Mouse (Mus musculus): ENCODE results near the gene Rangap1.
"Not testable (repeated sequence)": the region's sequence is repeated elsewhere in the genome, so short reads cannot be mapped to it uniquely, and the experiment has no call there.

Gene Rangap1

DNA sequence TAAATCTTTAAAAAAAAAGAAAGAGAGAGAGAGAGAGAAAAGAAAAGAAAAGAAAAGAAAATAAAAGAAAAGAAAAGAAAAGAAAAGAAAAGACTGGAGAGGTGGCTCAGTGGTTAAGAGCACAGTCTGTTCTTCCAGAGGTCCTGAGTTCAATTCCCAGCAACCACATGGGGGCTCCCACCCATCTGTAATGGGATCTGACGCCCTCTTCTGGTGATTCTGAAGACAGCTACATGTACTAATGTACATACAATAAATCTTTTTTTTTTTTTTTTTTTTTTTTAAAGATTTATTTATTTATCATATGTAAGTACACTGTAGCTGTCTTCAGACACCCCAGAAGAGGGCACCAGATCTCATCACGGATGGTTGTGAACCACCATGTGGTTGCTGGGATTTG is 3.0 kb downstream of the Rangap1 start:
- not testable (repeated sequence) for DNase-seq (ENCODE audit: low read depth, low spot score)

DNA sequence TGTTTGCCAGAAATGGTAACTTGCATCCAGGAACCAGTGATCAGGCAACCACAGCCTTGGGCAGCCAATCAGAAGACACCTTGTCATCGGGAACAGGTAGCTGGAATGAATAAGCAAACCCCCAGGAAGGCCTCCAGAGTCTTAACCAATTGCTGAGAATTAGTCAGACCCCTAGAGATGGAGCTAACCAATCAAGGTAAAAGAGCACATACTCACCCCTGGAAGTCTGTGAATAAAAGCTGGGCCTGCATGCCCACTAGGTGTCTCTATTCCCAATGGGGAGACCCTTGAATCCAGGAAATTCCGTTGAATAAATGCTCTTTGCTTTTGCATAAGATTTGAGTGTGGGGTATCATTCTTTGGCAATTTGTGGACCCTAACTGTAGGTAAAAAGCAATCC is 5.4 kb downstream of the Rangap1 start:
- DNase-seq (ENCODE audit: low read depth, low spot score), result no peak

- no peak for DNase-seq (ENCODE audit: low read depth, low spot score)
Observed at GRCm38 (mm10) chr15:81739296-81739695, 6.0 kb downstream of the Rangap1 start.

GRCm38 (mm10) chr15:81735075-81735474 is 10.3 kb downstream of the Rangap1 start:
- no peak for DNase-seq (ENCODE audit: low read depth, low spot score)

- peak; percentile 98 for DNase-seq (ENCODE audit: low read depth, low spot score)
Observed at GRCm38 (mm10) chr15:81729792-81730635, 15.3 kb downstream of the Rangap1 start.

DNA sequence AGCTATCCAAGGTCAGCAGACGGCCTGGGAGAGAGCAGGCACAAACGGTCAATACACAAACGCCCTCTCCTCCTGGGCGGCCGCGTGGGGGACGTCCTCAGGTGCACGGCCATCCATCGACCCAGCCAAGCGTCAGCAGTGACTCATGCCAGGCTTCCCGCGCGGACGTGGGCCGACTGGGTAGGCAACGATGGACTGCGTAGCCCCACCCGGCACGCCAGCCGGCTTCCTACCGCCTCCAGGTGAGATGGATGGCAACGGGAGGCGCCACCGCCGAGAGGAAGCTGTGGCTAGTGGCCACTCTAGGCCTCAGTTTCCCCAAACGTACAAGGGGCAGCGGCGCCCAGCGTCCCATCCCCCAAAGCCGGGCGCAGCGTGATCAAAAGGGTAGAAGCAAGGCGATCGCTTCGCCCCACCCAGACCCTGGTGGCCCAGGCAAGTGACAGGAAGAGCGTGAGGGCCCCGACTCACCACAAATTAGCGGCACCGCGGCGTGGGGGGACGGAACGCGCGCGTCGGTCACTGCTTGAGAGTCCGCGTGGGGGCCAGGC is 16.0 kb downstream of the Rangap1 start:
- DNase-seq (ENCODE audit: low read depth, low spot score), result no peak

GRCm38 (mm10) chr15:81725965-81726364 is 19.4 kb downstream of the Rangap1 start:
- no peak for DNase-seq (ENCODE audit: low read depth, low spot score)

GRCm38 (mm10) chr15:81723653-81724052 is 21.7 kb downstream of the Rangap1 start:
- no peak for DNase-seq (ENCODE audit: low read depth, low spot score)

- DNase-seq (ENCODE audit: low read depth, low spot score), result no peak
Observed at GRCm38 (mm10) chr15:81722361-81722760, 23.0 kb downstream of the Rangap1 start.

GRCm38 (mm10) chr15:81719139-81719531 is 26.2 kb downstream of the Rangap1 start:
- no peak for DNase-seq (ENCODE audit: low read depth, low spot score)

GRCm38 (mm10) chr15:81718336-81719138 is 26.8 kb downstream of the Rangap1 start:
- no peak for DNase-seq (ENCODE audit: low read depth, low spot score)

DNA sequence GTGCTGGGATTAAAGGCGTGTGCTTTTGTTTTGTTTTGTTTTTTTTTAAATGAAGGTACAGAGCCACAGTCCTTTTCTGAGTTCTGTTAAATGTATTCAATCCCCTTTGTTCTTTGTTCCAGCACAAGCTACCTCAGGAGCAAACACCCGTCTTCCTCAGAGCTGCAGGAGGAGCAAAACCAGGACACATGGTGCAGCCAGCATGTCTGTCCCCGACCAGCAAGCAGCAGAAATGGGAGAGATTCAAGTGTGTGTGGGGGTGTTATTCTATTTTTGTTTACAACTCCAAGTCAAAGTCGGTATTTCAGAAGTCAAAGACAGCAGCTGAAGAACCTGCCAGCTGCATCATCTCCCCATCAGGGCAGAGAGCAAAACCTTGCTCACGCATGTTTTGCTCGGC is 31.6 kb downstream of the Rangap1 start:
- DNase-seq (ENCODE audit: low read depth, low spot score), result no peak

GRCm38 (mm10) chr15:81710801-81711200 is 34.5 kb downstream of the Rangap1 start:
- no peak for DNase-seq (ENCODE audit: low read depth, low spot score)

- DNase-seq (ENCODE audit: low read depth, low spot score), result no peak
Observed at GRCm38 (mm10) chr15:81709686-81710085, 35.6 kb downstream of the Rangap1 start.

DNA sequence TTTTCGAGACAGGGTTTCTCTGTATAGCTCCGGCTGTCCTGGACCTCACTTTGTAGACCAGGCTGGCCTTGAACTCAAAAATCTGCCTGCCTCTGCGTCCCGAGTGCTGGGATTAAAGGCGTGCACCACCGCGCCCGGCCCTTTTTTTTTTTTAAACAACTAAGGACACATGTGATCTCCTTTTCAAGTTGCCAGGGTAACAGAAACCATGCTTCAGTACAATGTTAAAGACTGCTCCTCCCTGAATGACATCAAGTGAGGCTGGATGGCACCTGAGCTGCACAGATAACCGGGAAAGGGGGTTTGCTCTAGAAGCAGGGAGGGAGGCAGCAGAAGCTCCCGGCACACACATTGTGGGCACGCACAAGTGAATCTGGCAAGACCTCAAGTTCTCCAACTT is 36.3 kb downstream of the Rangap1 start:
- DNase-seq (ENCODE audit: low read depth, low spot score), result no peak

DNA sequence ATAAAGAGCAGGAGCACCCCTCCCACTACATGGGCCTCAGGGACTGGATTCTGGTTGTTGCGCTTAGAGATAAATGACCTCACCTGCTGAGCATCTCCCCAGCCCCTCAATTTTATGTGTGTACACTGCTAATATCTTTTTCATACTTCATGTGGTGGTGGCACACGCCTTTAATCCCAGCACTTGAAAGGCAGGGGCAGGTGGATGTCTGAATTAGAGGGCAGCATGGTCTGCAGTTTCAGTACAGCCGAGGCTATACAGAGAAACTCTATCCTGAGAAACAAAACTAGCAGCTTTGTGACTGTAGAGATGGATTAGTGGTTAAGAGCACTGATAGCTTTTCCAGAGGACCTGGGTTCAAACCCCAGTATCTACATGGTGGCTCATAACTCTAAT is 42.2 kb downstream of the Rangap1 start:
- no peak for DNase-seq (ENCODE audit: low read depth, low spot score)

DNA sequence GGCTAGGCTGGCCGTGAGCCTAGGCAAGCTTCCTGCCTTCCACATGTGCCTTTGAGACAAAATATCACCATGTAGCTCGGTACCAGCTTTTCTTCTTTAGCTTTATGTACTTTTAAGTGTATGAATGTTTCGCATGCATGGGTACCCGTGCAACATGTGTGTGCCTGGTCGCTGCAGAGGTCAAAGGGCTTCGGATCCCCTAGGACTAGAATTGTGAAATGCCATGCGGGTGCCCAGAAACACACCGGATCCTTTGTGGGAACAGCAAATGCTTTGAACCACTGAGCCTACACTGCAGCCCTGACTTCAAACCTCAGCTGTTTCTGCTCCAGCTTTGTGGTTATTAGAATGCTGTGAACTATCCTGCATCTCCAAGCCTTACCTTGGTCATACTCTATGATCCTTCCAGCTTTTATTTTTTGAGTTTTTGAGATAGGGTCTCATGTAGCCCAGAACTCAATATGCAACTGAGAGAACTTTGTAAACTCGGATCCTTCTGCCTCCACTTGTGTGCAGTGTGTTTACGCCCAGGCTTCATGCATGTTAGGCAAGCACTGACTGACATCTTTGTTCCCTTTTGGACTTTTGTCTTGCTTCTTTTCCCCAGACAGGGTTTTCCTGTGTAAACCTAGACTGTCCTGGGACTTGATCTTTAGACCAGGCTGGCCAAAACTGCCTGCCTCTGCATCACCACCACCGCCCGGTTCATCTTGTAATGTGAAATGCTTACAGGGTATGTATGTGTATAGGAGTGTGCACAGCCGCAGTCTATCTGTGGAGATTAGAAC is 42.8 kb downstream of the Rangap1 start:
- DNase-seq (ENCODE audit: low read depth, low spot score), result no peak

DNA sequence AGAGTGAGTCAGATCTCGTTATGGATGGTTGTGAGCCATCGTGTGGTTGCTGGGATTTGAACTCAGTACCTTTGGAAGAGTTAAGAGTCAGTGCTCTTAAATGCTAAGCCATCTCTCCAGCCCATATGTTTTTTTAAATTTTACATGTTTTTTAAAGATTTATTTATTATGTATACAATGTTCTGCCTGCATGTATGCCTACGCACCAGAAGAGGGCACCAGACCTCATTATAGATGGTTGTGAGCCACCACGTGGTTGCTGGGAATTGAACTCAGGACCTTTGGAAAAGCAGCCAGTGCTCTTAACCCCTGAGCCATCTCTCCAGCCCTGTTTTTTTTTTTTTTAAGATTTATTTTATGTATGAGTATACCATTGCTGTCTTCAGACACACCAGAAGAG is 44.0 kb downstream of the Rangap1 start:
- DNase-seq (ENCODE audit: low read depth, low spot score), result not testable (repeated sequence)

DNA sequence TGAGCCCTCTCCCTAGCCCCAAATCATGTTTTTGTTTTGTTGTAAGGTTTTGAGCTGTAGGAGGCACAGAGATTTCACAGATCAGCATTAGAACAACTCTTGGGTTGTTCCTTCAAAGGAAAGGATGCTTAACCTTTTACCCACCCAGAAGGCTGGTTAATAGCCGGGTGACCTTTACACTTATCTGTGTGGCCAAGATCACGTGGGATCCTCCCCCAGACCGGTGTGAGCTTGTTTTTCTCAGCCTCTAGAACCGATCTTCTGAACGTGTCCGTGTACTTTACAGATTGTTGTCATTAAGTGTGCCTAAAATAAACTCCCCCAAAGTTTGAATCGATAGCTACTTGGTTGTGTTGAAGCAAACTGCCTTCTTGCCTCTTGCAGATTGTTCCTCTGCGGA is 44.7 kb downstream of the Rangap1 start:
- DNase-seq (ENCODE audit: low read depth, low spot score), result no peak

DNA sequence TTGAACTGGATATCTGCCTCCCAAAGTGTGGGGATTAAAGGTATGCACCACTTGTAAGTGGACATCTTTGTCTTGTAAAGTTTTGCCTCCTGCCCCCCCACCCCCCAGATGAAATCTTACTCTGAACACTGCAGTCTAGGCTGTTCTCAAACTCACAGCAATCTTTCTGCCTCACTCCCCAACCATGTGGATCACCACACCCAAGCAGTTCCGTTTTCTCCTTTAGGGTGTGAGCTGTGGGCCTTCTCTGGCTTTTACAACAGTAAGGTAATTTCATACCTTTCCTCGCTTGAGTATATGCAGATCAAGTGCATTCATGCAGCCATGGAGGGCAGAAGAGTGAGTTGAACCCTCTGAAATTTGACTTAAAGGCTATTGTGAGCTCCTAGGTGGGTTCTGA is 45.2 kb downstream of the Rangap1 start:
- no peak for DNase-seq (ENCODE audit: low read depth, low spot score)

DNA sequence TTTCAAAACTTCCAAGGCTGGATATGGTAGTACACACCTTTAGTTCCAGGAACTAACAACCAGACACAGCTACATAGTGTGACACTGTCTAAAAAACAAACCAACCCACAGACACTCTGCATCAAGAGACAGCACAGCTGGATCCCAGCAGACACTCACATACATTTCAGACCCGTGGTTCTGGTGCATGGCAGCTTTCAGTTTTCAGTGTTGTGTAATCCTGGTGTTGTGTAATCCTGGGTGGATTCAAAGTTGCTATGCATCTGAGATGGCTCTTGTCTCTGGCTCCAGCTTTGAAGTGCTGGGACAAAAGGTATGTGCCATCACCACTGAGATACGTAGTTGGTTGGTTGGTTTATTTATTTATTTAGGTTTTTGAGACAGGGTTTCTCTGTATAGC is 46.8 kb downstream of the Rangap1 start:
- no peak for DNase-seq (ENCODE audit: low read depth, low spot score)

DNA sequence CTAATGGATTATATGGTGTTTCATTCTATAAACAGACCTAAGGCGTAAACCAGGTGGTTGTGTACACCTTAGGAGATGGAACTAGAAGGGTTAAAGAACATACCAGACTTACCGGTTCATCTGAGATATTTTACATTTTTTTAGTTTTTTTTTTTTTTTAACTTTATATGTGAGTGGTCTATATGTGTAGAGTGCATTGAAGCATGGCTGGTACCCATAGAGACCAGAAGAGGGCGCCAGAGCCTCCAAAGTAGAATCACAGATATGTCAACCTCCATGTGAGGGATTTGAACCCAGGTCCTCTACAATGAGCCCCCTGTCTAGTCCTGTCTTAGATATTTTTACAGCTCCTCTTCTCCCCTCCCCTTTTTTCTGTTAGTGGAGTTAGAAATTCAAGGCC is 47.5 kb downstream of the Rangap1 start:
- DNase-seq (ENCODE audit: low read depth, low spot score), result peak; percentile 35

Data from forelimb bud, embryonic 11.5 days (tissue).